In the genomic region with DNA sequence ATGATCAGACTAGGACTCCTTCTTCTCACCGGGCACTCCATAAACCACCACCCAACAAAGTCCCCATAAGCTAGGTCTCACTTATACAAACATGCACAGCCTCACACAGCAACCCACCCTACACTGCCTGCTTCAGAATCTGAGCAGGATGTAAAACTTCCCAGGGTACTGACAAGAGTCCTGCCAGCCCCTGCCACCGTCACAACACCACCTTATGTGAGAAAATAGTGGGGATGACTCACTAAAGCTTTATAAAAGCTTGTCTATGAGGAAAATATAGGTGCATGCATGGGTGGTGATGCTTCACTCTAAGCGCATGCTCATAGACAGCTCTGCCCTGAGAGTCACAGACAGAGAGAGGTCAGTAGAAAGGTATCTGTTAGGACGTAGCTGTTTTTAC, we compare ENCODE assay signal across 17 mouse cellular contexts.
"Had no signal": no experiment of that assay in that cellular context is flagged by ENCODE, and none has a peak within 500 bp of the region (broad histone marks: within the 10 kb centered on the region; RNA-seq: fewer than 3 reads in every experiment).

No protein-coding gene starts in this region.

- DNase-seq: left cerebral cortex, postnatal 4 days; liver; liver, embryonic 13.5 days; liver, postnatal 0 days; lung, adult 18-20 months; lung, adult 2 months; lung, embryonic 14.5 days; lung, postnatal 10 days; lung, postnatal 14 days; lung, postnatal 36 days; lung, postnatal 4 days; midbrain, embryonic 14.5 days had no signal

- ATAC-seq: liver, embryonic 12.5 days; liver, postnatal 0 days; lung, postnatal 0 days; midbrain, embryonic 13.5 days; midbrain, embryonic 15.5 days; midbrain, embryonic 16.5 days had no signal
